Mouse (Mus musculus): ENCODE measurements around the gene Dnaja4. TPM values are rescaled to one million over a fixed set of nuclear protein-coding genes. Genes with fewer than 3 reads are reported as not detected.
"Not testable (repeated sequence)": the region's sequence is repeated elsewhere in the genome, so short reads cannot be mapped to it uniquely, and the experiment has no call there.

The Dnaja4 gene
- polyA plus RNA-seq, 1 experiment from 2014 or later = 3.1 TPM

- H3K4me3 ChIP-seq = no peak overlapping the region
- DNase-seq (ENCODE audit: extremely low spot score, low spot score) = no peak
- H3K36me3 ChIP-seq (replicated peaks) = no peaks in the 10 kb centered on the region
- H3K27ac ChIP-seq = no peak overlapping the region
- WGBS = 82% methylated on average over 4 of the region's 4 CpGs
- peaks cover 8% of the 10 kb centered on the region; the same call in 1 of the 2 replicates for H3K4me1 ChIP-seq
- no peaks in the 10 kb centered on the region for H3K9me3 ChIP-seq
- H3K27me3 ChIP-seq (ENCODE audit: poor library complexity, severe bottlenecking) = peaks cover 16% of the 10 kb centered on the region; the same call in 1 of the 2 replicates
Measured at GRCm38 (mm10) chr9:54682846-54683245, 15.8 kb upstream of the Dnaja4 start.

GRCm38 (mm10) chr9:54683814-54684605, 14.7 kb upstream of the Dnaja4 start:
- H3K4me3 ChIP-seq = no peak overlapping the region
- WGBS = 82% methylated on average over 7 of the region's 7 CpGs
- no peak for DNase-seq (ENCODE audit: extremely low spot score, low spot score)
- no peak overlapping the region for H3K27ac ChIP-seq
- H3K9me3 ChIP-seq = no peaks in the 10 kb centered on the region
- H3K4me1 ChIP-seq = peaks cover 9% of the 10 kb centered on the region; the same call in 1 of the 2 replicates
- H3K36me3 ChIP-seq (replicated peaks) = no peaks in the 10 kb centered on the region
- peaks cover 14% of the 10 kb centered on the region; the same call in 1 of the 2 replicates for H3K27me3 ChIP-seq (ENCODE audit: poor library complexity, severe bottlenecking)

- no peak overlapping the region for H3K4me3 ChIP-seq
- peaks cover 27% of the 10 kb centered on the region for H3K27me3 ChIP-seq (ENCODE audit: poor library complexity, severe bottlenecking)
- DNase-seq (ENCODE audit: extremely low spot score, low spot score) = no peak
- H3K36me3 ChIP-seq (replicated peaks) = no peaks in the 10 kb centered on the region
- peaks cover 15% of the 10 kb centered on the region for H3K4me1 ChIP-seq
- no peak overlapping the region for H3K27ac ChIP-seq
- H3K9me3 ChIP-seq = no peaks in the 10 kb centered on the region
- 77% methylated on average over 14 of the region's 14 CpGs for WGBS
Measured at GRCm38 (mm10) chr9:54687246-54688236, 11.1 kb upstream of the Dnaja4 start.

- WGBS = 88% methylated on average over 8 of the region's 8 CpGs
- no peaks in the 10 kb centered on the region for H3K9me3 ChIP-seq
- no peak for DNase-seq (ENCODE audit: extremely low spot score, low spot score)
Measured at GRCm38 (mm10) chr9:54689446-54689845, 9.2 kb upstream of the Dnaja4 start.

GRCm38 (mm10) chr9:54690697-54691096, 8.0 kb upstream of the Dnaja4 start:
- not testable (repeated sequence) for H3K4me3 ChIP-seq; H3K9me3 ChIP-seq; H3K36me3 ChIP-seq (replicated peaks); DNase-seq (ENCODE audit: extremely low spot score, low spot score); H3K27ac ChIP-seq
- Histone ChIP-seq H3K27me3 (ENCODE audit: poor library complexity, severe bottlenecking) (peaks cover 38% of the 10 kb centered on the region), H3K4me1 (peaks cover 15% of the 10 kb centered on the region)
- 51% methylated on average over 2 of the region's 2 CpGs for WGBS

More at GRCm38 (mm10) chr9:54689446-54689845, 9.2 kb upstream of the Dnaja4 start:
- Histone ChIP-seq H3K27me3 (ENCODE audit: poor library complexity, severe bottlenecking) (peaks cover 36% of the 10 kb centered on the region), H3K4me1 (peaks cover 15% of the 10 kb centered on the region), H3K4me3 (no peak overlapping the region), H3K36me3 (replicated peaks) (no peaks in the 10 kb centered on the region), H3K27ac (no peak overlapping the region)

GRCm38 (mm10) chr9:54691241-54691805, 7.3 kb upstream of the Dnaja4 start:
- WGBS = 6% methylated on average over 31 of the region's 31 CpGs
- H3K36me3 ChIP-seq (replicated peaks); H3K9me3 ChIP-seq; DNase-seq (ENCODE audit: extremely low spot score, low spot score): not testable (repeated sequence)
- H3K27me3 ChIP-seq (ENCODE audit: poor library complexity, severe bottlenecking) = peaks cover 43% of the 10 kb centered on the region
- peak overlapping the region; percentile 48 for H3K4me3 ChIP-seq
- H3K27ac ChIP-seq = peak overlapping the region; percentile 51; the same call in 1 of the 2 replicates
- H3K4me1 ChIP-seq = peaks cover 13% of the 10 kb centered on the region

- WGBS = 14% methylated on average over 27 of the region's 27 CpGs
- Histone ChIP-seq H3K36me3 (replicated peaks) (no peaks in the 10 kb centered on the region), H3K4me1 (peaks cover 26% of the 10 kb centered on the region), H3K4me3 (peak overlapping the region; percentile 73), H3K27me3 (ENCODE audit: poor library complexity, severe bottlenecking) (peaks cover 68% of the 10 kb centered on the region), H3K27ac (peak overlapping the region; percentile 83), H3K9me3 (no peaks in the 10 kb centered on the region)
- DNase-seq (ENCODE audit: extremely low spot score, low spot score) = no peak
Measured at GRCm38 (mm10) chr9:54699087-54699344, 343 bp downstream of the Dnaja4 start.

- no peaks in the 10 kb centered on the region for H3K9me3 ChIP-seq
- no peaks in the 10 kb centered on the region for H3K36me3 ChIP-seq (replicated peaks)
- peak overlapping the region; percentile 83 for H3K27ac ChIP-seq
- under 1% methylated on average over 92 of the region's 92 CpGs for WGBS
- H3K27me3 ChIP-seq (ENCODE audit: poor library complexity, severe bottlenecking) = peaks cover 66% of the 10 kb centered on the region
- peaks cover 26% of the 10 kb centered on the region for H3K4me1 ChIP-seq
- peak; percentile 63 for DNase-seq (ENCODE audit: extremely low spot score, low spot score)
- H3K4me3 ChIP-seq = peak overlapping the region; percentile 73
Measured at GRCm38 (mm10) chr9:54699345-54700173, 886 bp downstream of the Dnaja4 start.

- H3K27me3 ChIP-seq (ENCODE audit: poor library complexity, severe bottlenecking) = peaks cover 67% of the 10 kb centered on the region
- peak overlapping the region; percentile 83 for H3K27ac ChIP-seq
- no peaks in the 10 kb centered on the region for H3K9me3 ChIP-seq
- peaks cover 26% of the 10 kb centered on the region for H3K4me1 ChIP-seq
- 33% methylated on average over 9 of the region's 9 CpGs for WGBS
- peak overlapping the region; percentile 73 for H3K4me3 ChIP-seq
- DNase-seq (ENCODE audit: extremely low spot score, low spot score) = no peak
- no peaks in the 10 kb centered on the region for H3K36me3 ChIP-seq (replicated peaks)
Measured at GRCm38 (mm10) chr9:54700174-54700475, 1.5 kb downstream of the Dnaja4 start.

- Histone ChIP-seq H3K36me3 (replicated peaks) (no peaks in the 10 kb centered on the region), H3K4me1 (peaks cover 26% of the 10 kb centered on the region), H3K27ac (no peak overlapping the region), H3K27me3 (ENCODE audit: poor library complexity, severe bottlenecking) (peaks cover 67% of the 10 kb centered on the region), H3K9me3 (no peaks in the 10 kb centered on the region), H3K4me3 (no peak overlapping the region)
- 79% methylated on average over 7 of the region's 7 CpGs for WGBS
- DNase-seq (ENCODE audit: extremely low spot score, low spot score) = no peak
Measured at GRCm38 (mm10) chr9:54700746-54701145, 2.1 kb downstream of the Dnaja4 start.

GRCm38 (mm10) chr9:54702581-54702980, 3.9 kb downstream of the Dnaja4 start:
- WGBS = 91% methylated on average over 2 of the region's 2 CpGs
- H3K27me3 ChIP-seq (ENCODE audit: poor library complexity, severe bottlenecking) = peaks cover 54% of the 10 kb centered on the region
- H3K36me3 ChIP-seq (replicated peaks) = no peaks in the 10 kb centered on the region

GRCm38 (mm10) chr9:54704361-54704760, 5.7 kb downstream of the Dnaja4 start:
- Histone ChIP-seq H3K4me1 (peaks cover 32% of the 10 kb centered on the region), H3K36me3 (replicated peaks) (0 out of 2 replicates have a peak, but pooled peaks cover 2% of the 10 kb centered on the region), H3K4me3 (no peak overlapping the region), H3K27ac (no peak overlapping the region), H3K9me3 (no peaks in the 10 kb centered on the region), H3K27me3 (ENCODE audit: poor library complexity, severe bottlenecking) (peaks cover 37% of the 10 kb centered on the region)
- no peak for DNase-seq (ENCODE audit: extremely low spot score, low spot score)
- WGBS = 79% methylated on average over 5 of the region's 5 CpGs

More at GRCm38 (mm10) chr9:54702581-54702980, 3.9 kb downstream of the Dnaja4 start:
- H3K4me3 ChIP-seq = no peak overlapping the region
- H3K4me1 ChIP-seq = peaks cover 36% of the 10 kb centered on the region
- H3K27ac ChIP-seq = no peak overlapping the region
- no peaks in the 10 kb centered on the region for H3K9me3 ChIP-seq
- no peak for DNase-seq (ENCODE audit: extremely low spot score, low spot score)
